Mouse (Mus musculus): ENCODE measurements at regions not wholly inside any gene's neighbourhood (a gene's known extent, or its start where the extent isn't known, plus 50 kb on each side); places are given as distances from the start of the nearest gene placed in this dataset.

DNA sequence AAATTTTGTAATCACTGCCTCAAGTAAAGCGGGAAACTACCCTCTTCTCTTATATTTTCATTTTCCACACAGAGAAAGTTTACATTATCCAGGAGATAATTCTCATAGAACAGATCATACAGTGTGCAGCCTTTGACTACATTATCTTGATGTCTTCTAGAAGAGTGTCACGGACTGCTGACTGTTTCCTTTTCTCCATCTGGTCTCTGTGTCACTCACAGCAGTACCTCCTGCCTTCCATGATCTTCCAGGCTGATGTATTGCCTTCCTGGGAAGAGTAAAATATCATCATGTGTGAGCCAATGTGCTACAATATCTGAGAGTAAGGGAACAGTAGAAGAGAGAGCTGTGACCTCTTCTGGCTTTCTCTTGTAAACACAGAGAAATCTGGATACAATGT is 111.0 kb upstream of the Nyap2 start:
- TF ChIP-seq CTCF (IDR thresholded peaks at IDR 0.05; ENCODE audit: low read depth) (no peak), EP300 (IDR thresholded peaks at IDR 0.05; ENCODE audit: low read depth) (no peak)

Measured in liver, postnatal 0 days (tissue).